Mouse (Mus musculus): ENCODE results near the gene Akap8l.

DNA sequence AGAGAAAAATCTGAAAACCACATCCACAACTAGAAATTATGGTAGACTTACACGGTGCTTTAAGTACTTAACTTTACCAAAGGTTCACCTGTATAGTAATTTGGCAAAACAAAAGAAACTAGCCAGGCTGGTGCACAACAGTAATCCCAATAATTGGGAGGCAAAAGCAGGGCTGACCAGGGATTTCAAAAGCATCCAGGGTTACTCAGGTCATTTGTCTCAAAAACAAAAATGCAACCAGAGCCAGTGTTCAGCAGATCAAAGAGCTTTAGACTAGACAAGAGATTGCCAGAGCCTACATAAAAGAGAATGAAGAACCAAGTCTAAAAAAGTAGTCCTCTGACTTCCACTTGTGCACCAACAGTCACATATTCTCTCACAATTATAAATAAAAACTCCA, 73.2 kb downstream of the Akap8l start:
- TF ChIP-seq POLR2A (IDR thresholded peaks at IDR 0.05; ENCODE audit: control insufficient read depth, low read depth, low read length), result no peak
- TF ChIP-seq CTCF (IDR thresholded peaks at IDR 0.05; ENCODE audit: control insufficient read depth, insufficient read depth, insufficient replicate concordance, low read depth, low read length), result no peak

Data from testis, adult 2 months (tissue).